Mouse (Mus musculus) CH12.LX (cell line): ENCODE results near the gene Samd4b. TPM values are rescaled to one million over a fixed set of nuclear protein-coding genes. Genes with fewer than 3 reads are reported as not detected.

Source experiments
- DNase-seq: peaks from one replicate; pipeline ENCODE4 v3.0.0-alpha.2; 2013; ENCODE audit errors: extremely low read depth
- H3K27ac ChIP-seq: 2 replicates; pipeline ENCODE4 v1.5.1; 2012; ENCODE audit warnings: low read depth, mild to moderate bottlenecking, control low read depth, moderate library complexity; ENCODE audit not compliant: insufficient read depth
- H3K27me3 ChIP-seq: replicated peaks from 2 replicates; pipeline ENCODE3; 2012; ENCODE audit warnings: inconsistent platforms
- H3K36me3 ChIP-seq, 2 experiments: replicated peaks in 1 of 2; 2 replicates each; pipeline versions ENCODE3 to v1.6.1; 2012; ENCODE audit warnings: inconsistent platforms in 1 of 2, low read length in 1 of 2, mild to moderate bottlenecking in 1 of 2, mixed read lengths in 1 of 2, moderate library complexity in 1 of 2; ENCODE audit not compliant: control insufficient read depth in 1 of 2, insufficient read depth in 1 of 2
- H3K4me1 ChIP-seq, 2 experiments: 2 replicates each; pipeline ENCODE4 v1.6.1; 2012; ENCODE audit warnings: inconsistent platforms in 1 of 2, moderate library complexity in 1 of 2; ENCODE audit not compliant: insufficient read depth in 2 of 2, control insufficient read depth in 1 of 2
- H3K4me2 ChIP-seq: 2 replicates; pipeline ENCODE4 v1.6.1; 2012; ENCODE audit warnings: low read depth, mild to moderate bottlenecking, control low read depth; ENCODE audit not compliant: poor library complexity, insufficient read depth, severe bottlenecking
- H3K4me3 ChIP-seq, 3 experiments: fragments of 150-350 bp in 1 of 3; sonication (generic) in 1 of 3; replicated peaks in 1 of 3; 2 replicates each; pipeline versions ENCODE3 to v1.5.1; 2011 to 2012; ENCODE audit warnings: low read depth in 2 of 3, low read length in 2 of 3, mild to moderate bottlenecking in 2 of 3, moderate library complexity in 2 of 3, control low read depth in 1 of 3, improper control_type of control experiment in 1 of 3, inconsistent platforms in 1 of 3, mixed read lengths in 1 of 3; ENCODE audit not compliant: poor library complexity in 1 of 3
- H3K79me2 ChIP-seq: replicated peaks from 2 replicates; pipeline ENCODE4 v1.6.1; 2012; ENCODE audit warnings: mild to moderate bottlenecking, moderate library complexity; ENCODE audit not compliant: control insufficient read depth, poor library complexity, insufficient read depth, severe bottlenecking; ENCODE audit errors: extremely low read depth
- H3K9ac ChIP-seq: 2 replicates; pipeline ENCODE4 v1.6.1; 2012; ENCODE audit warnings: low read depth, mild to moderate bottlenecking, control low read depth, moderate library complexity; ENCODE audit not compliant: insufficient read depth
- H3K9me3 ChIP-seq: replicated peaks from 2 replicates; pipeline ENCODE3; 2012; ENCODE audit warnings: low read length, inconsistent platforms, mixed read lengths
- CHD1 ChIP-seq: IDR thresholded peaks from 2 replicates; pipeline ENCODE4 v1.6.1; 2012; ENCODE audit warnings: low read depth, low read length, improper control_type of control experiment, inconsistent platforms
- CHD2 ChIP-seq: IDR thresholded peaks from 2 replicates; pipeline ENCODE4 v1.6.1; 2011; ENCODE audit warnings: low read length, improper control_type of control experiment
- CTCF ChIP-seq, 2 experiments: IDR thresholded peaks in 1 of 2; conservative IDR thresholded peaks in 1 of 2; 2 replicates each; pipeline ENCODE4 v1.5.1; 2011 to 2012; ENCODE audit warnings: low read depth in 2 of 2, low read length in 2 of 2, improper control_type of control experiment in 1 of 2, inconsistent platforms in 1 of 2, mild to moderate bottlenecking in 1 of 2, moderate library complexity in 1 of 2
- ELF1 ChIP-seq: IDR thresholded peaks from 2 replicates; pipeline ENCODE4 v1.6.1; 2014; ENCODE audit warnings: low read depth, mild to moderate bottlenecking, inconsistent platforms, low read length, improper control_type of control experiment
- EP300 ChIP-seq: IDR thresholded peaks from 2 replicates; pipeline ENCODE4 v1.6.1; 2011; ENCODE audit warnings: low read length, improper control_type of control experiment
- GABPA ChIP-seq: IDR thresholded peaks from 2 replicates; pipeline ENCODE4 v1.6.1; 2012; ENCODE audit warnings: low read depth, low read length, improper control_type of control experiment, inconsistent platforms; ENCODE audit not compliant: insufficient replicate concordance
- HCFC1 ChIP-seq: IDR thresholded peaks from 2 replicates; pipeline ENCODE4 v1.6.1; 2012; ENCODE audit warnings: low read depth, mild to moderate bottlenecking, inconsistent platforms, low read length, improper control_type of control experiment
- JUN ChIP-seq: IDR thresholded peaks from 2 replicates; pipeline ENCODE4 v1.6.1; 2011; ENCODE audit warnings: low read depth, mild to moderate bottlenecking, low read length, improper control_type of control experiment, moderate library complexity; ENCODE audit not compliant: insufficient read depth
- KAT2A ChIP-seq: IDR thresholded peaks from 2 replicates; pipeline ENCODE4 v1.6.1; 2012; ENCODE audit warnings: low read length, improper control_type of control experiment, inconsistent platforms; ENCODE audit not compliant: insufficient replicate concordance
- MAFK ChIP-seq: IDR thresholded peaks from 2 replicates; pipeline ENCODE4 v1.6.1; 2011; ENCODE audit warnings: low read length, improper control_type of control experiment; ENCODE audit not compliant: insufficient replicate concordance
- MAX ChIP-seq: IDR thresholded peaks from 2 replicates; pipeline ENCODE4 v1.6.1; 2011; ENCODE audit warnings: low read length, improper control_type of control experiment
- MEF2A ChIP-seq: IDR thresholded peaks from 2 replicates; pipeline ENCODE4 v1.6.1; 2014; ENCODE audit warnings: low read depth, mild to moderate bottlenecking, inconsistent platforms, low read length, improper control_type of control experiment, borderline replicate concordance
- MYC ChIP-seq: IDR thresholded peaks from 2 replicates; pipeline ENCODE4 v1.6.1; 2011; ENCODE audit warnings: low read depth, mild to moderate bottlenecking, improper control_type of control experiment, low read length
- NRF1 ChIP-seq: IDR thresholded peaks from 2 replicates; pipeline ENCODE4 v1.6.1; 2014; ENCODE audit warnings: low read depth, mild to moderate bottlenecking, inconsistent platforms, low read length, improper control_type of control experiment, moderate library complexity
- POLR2A ChIP-seq: IDR thresholded peaks from 2 replicates; pipeline ENCODE4 v1.6.1; 2011; ENCODE audit warnings: low read depth, mild to moderate bottlenecking, improper control_type of control experiment, low read length
- POLR2AphosphoS2 ChIP-seq: IDR thresholded peaks from 2 replicates; pipeline ENCODE4 v1.6.1; 2011; ENCODE audit warnings: low read depth, low read length, improper control_type of control experiment
- RCOR1 ChIP-seq: conservative IDR thresholded peaks from 2 replicates; pipeline ENCODE4 v1.6.1; 2012; ENCODE audit warnings: low read depth, mild to moderate bottlenecking, inconsistent platforms, low read length, improper control_type of control experiment
- SIN3A ChIP-seq: IDR thresholded peaks from 2 replicates; pipeline ENCODE4 v1.6.1; 2012; ENCODE audit warnings: low read length, improper control_type of control experiment, inconsistent platforms
- SMC3 ChIP-seq: IDR thresholded peaks from 2 replicates; pipeline ENCODE4 v1.6.1; 2011; ENCODE audit warnings: low read depth, low read length, improper control_type of control experiment
- TBP ChIP-seq: conservative IDR thresholded peaks from 2 replicates; pipeline ENCODE4 v1.6.1; 2011; ENCODE audit warnings: low read depth, low read length, improper control_type of control experiment
- UBTF ChIP-seq: IDR thresholded peaks from 2 replicates; pipeline ENCODE4 v1.6.1; 2012; ENCODE audit warnings: low read depth, mild to moderate bottlenecking, inconsistent platforms, low read length, improper control_type of control experiment, moderate library complexity
- ZC3H11A ChIP-seq: IDR thresholded peaks from 2 replicates; pipeline ENCODE4 v1.6.1; 2012; ENCODE audit warnings: low read depth, mild to moderate bottlenecking, inconsistent platforms, low read length, improper control_type of control experiment
- ZKSCAN1 ChIP-seq: IDR thresholded peaks from 2 replicates; pipeline ENCODE4 v1.6.1; 2012; ENCODE audit warnings: low read depth, inconsistent platforms, low read length, improper control_type of control experiment, borderline replicate concordance
- ZNF384 ChIP-seq: IDR thresholded peaks from 2 replicates; pipeline ENCODE4 v1.6.1; 2012; ENCODE audit warnings: low read depth, low read length, improper control_type of control experiment, inconsistent platforms
- dilution Hi-C: fragments of 300-500 bp; cut with MboI; formaldehyde crosslinking; loops from 2 replicates; pipeline ENCODE4 v1.14.3; 2020; ENCODE audit warnings: low sequenced_read_pairs; ENCODE audit not compliant: extremely low pct_unique_long_range_greater_than_20kb, extremely low pct_ligation_motif_present
- in situ Hi-C: fragments of 300-500 bp; cut with MboI; formaldehyde crosslinking; loops from 3 replicates; pipeline ENCODE4 v1.14.3; 2019; ENCODE audit warnings: low sequenced_read_pairs, low pct_ligation_motif_present, low pct_unique_long_range_greater_than_20kb, mixed read lengths
- polyA plus RNA-seq: library from polyadenylated mRNA; unstranded; fragments of >175 nt; gene quantifications from 2 replicates; pipeline ENCODE4 v1.2.1, GENCODE M21; 2012; ENCODE audit warnings: low read depth; ENCODE audit not compliant: insufficient read length
- total RNA-seq, 2 experiments: library from RNA; depleted of rRNA; stranded (reverse); fragments of 300-350 nt in 1 of 2; fragments of >200 nt in 1 of 2; gene quantifications; 2 replicates each; pipeline ENCODE4 v1.2.3; 2012 to 2014

Gene Samd4b
- total and polyA plus RNA-seq, 3 experiments, result 3.7 to 24.6 (median 10.0) TPM

- Histone ChIP-seq H3K27me3 (no peaks in the 10 kb centered on the region), H3K9me3 (no peaks in the 10 kb centered on the region), H3K79me2 (no peaks in the 10 kb centered on the region), H3K4me1 (peaks cover 4 to 30% of the 10 kb centered on the region in 2 experiments), H3K9ac (no peak overlapping the region), H3K27ac (no peak overlapping the region), H3K36me3 (peaks cover 19 to 71% of the 10 kb centered on the region in 2 experiments), H3K4me3 (no peak overlapping the region), H3K4me2 (no peak overlapping the region)
- DNase-seq, result no peak
- TF ChIP-seq ZKSCAN1, result peak; percentile 17; the same call in 1 of the 2 replicates
- TF ChIP-seq GABPA, result no peak
- dilution Hi-C loops, result no loop called here
- in situ Hi-C loops, result no loop called here
These were observed 26.8 kb downstream of the Samd4b start for GRCm38 (mm10) chr7:28570982-28571682.

DNA sequence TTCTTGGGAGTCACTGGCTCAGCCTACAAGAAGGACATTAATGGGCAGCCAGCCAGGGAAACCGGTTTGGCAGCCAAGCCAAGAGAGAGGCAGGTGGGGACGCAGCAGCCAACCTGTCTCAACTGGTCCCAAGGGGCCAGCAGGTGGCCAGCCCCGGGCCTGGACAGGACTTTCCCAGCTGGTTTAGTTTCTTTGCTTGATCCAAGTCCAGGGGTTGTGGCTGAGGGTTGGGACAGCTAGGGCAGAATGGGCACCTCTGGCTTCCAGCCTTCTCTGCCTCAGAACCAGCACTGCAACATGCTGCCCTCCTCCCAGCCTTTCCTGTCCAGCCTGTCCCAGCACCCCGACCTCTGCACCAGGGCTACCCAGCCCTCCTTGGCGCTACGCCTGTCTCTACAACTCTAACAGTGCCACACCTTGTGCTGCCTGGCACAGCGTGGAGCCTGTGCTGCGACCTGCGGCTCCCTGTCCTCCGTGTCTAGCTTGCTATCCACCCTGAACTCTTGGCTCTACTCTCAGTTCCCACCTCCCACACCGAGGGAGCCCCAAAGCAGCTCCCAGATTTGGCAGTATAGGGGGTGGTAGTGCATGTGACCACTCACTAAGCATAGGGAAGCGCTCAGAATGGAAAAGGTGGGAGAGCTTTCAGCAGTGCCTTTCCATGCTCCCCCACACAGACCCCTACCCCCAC lies 27.5 kb downstream of the Samd4b start:
- Histone ChIP-seq H3K4me2 (no peak overlapping the region), H3K4me3 (no peak overlapping the region)
- no peak for TF ChIP-seq MAFK
- no peak for TF ChIP-seq HCFC1
- TF ChIP-seq, all 38 proteins: peak for 0
- H3K9me3 ChIP-seq, result no peaks in the 10 kb centered on the region
- H3K36me3 ChIP-seq, result peaks cover 23 to 73% of the 10 kb centered on the region in 2 experiments
- in situ Hi-C loops (no loop called here), dilution Hi-C loops (no loop called here)
- H3K27me3 ChIP-seq, result no peaks in the 10 kb centered on the region
- no peak for DNase-seq
- H3K79me2 ChIP-seq, result no peaks in the 10 kb centered on the region
- no peak overlapping the region for H3K27ac ChIP-seq
- H3K9ac ChIP-seq, result no peak overlapping the region
- H3K4me1 ChIP-seq, result peaks cover 4 to 29% of the 10 kb centered on the region in 2 experiments

GRCm38 (mm10) chr7:28568253-28568652 lies 29.7 kb downstream of the Samd4b start:
- dilution Hi-C loops (no loop called here), in situ Hi-C loops (no loop called here)
- peaks cover 44 to 81% of the 10 kb centered on the region in 2 experiments for H3K36me3 ChIP-seq
- no peaks in the 10 kb centered on the region for H3K27me3 ChIP-seq
- peak; percentile 67 for DNase-seq
- no peak overlapping the region for H3K4me2 ChIP-seq
- peaks cover 4 to 17% of the 10 kb centered on the region in 2 experiments for H3K4me1 ChIP-seq
- H3K9me3 ChIP-seq, result no peaks in the 10 kb centered on the region
- no peak overlapping the region for H3K9ac ChIP-seq
- no peak overlapping the region for H3K27ac ChIP-seq
- H3K79me2 ChIP-seq, result no peaks in the 10 kb centered on the region
- no peak overlapping the region for H3K4me3 ChIP-seq
- no peak for TF ChIP-seq UBTF
- TF ChIP-seq ZC3H11A, result peak; percentile 65
- TF ChIP-seq NRF1, result no peak
- no peak for TF ChIP-seq EP300
- TF ChIP-seq TBP, result no peak
- no peak for TF ChIP-seq SIN3A
- no peak for TF ChIP-seq CHD2
- peak; percentile 96 for TF ChIP-seq SMC3
- no peak for TF ChIP-seq POLR2A
- TF ChIP-seq CHD1, result no peak
- TF ChIP-seq CTCF (conservative IDR thresholded peaks at IDR 0.05 in 1 of 2, IDR thresholded peaks at IDR 0.05 in 1 of 2; ENCODE audit: low read depth in 2 of 2, low read length in 2 of 2), result peak; percentile 66 to 92; a peak in 3 of 4 replicates
- TF ChIP-seq ZNF384, result no peak
- no peak for TF ChIP-seq ZKSCAN1
- TF ChIP-seq MYC, result no peak
- TF ChIP-seq POLR2AphosphoS2, result no peak
- TF ChIP-seq MAX, result no peak
- TF ChIP-seq ELF1, result no peak
- no peak for TF ChIP-seq RCOR1
- no peak for TF ChIP-seq JUN
- TF ChIP-seq HCFC1, result no peak
- no peak for TF ChIP-seq KAT2A
- 0 out of 2 replicates have a peak, but pooled peaks have one; percentile 39 for TF ChIP-seq MEF2A
